Mouse (Mus musculus) layer of hippocampus, adult 9-10 months (tissue): ENCODE measurements around the gene Otof.

Experiments
- DNase-seq: peaks from one replicate; pipeline ENCODE4 v3.0.0; 2022; ENCODE audit warnings: low spot score

The Otof gene

DNA sequence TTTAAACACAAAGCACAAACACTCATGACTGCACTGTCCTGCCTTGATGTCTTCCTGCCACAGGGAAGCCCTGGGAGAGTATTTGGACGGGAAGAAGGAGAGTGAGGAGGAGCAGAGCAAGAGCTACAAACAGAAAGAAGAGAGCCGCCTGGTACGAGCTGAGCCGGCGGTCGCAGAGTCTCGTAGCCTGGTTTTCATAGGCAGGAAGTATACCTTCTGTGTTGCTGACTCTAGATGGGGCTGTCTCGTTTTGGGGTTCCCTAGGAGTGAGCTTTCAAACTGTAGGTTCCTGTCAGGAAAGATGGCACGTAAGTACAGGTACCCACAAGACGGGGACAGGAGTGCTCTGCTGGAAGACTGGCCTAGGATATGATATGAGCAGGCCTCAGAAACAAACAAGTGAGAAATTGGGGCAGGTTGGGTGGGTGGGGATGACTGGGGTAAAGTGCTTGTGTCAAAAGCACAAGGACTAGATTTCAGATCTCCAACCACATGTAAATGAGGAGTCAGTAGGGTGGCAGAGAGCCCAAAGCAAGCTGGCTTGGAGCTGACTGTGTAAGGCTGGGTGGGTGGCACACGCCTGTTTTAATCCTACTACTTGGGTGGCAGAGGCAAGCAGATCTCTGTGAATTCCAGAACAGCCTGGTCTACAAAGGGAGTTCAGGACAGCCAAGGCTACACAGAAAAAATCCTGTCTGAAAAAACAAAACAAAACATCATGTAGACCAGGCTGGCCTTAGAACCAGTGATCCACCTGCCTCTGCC lies 119.9 kb downstream of the Otof start:
- DNase-seq: no peak

GRCm38 (mm10) chr5:30340815-30341214 lies 120.9 kb downstream of the Otof start:
- no peak for DNase-seq
